Mouse (Mus musculus) lung, postnatal 0 days (tissue): ENCODE measurements around the gene 2010111I01Rik.

ENCODE experiments used
- CTCF ChIP-seq: IDR thresholded peaks from 2 replicates; pipeline ENCODE4 v1.5.1; 2016; ENCODE audit warnings: antibody characterized with exemption, mild to moderate bottlenecking
- EP300 ChIP-seq: IDR thresholded peaks from 2 replicates; pipeline ENCODE4 v1.6.1; 2016; ENCODE audit warnings: antibody characterized with exemption, mild to moderate bottlenecking, control low read depth

DNA sequence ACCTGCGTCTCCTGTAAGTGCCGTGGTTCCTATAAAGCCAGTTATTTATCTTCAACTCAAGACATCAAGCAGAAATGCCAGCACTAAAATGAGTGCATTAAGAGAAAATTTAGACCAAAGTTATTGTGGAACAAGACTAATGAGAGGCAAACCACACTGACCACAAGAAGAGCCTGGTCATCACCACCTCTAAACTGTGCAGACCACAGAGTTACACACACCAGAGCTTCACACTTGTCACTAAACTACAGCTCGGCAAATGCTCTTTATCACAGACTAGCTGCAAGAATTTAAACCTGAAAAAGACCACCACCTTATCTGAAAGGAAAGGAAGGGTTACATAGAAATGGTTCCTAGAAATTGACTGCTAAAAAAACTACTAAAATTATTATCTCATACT is 397.1 kb downstream of the 2010111I01Rik start:
- TF ChIP-seq EP300 (no peak), CTCF (no peak)
